Mouse (Mus musculus): ENCODE results near the gene Flt3l. TPM values are rescaled to one million over a fixed set of nuclear protein-coding genes. Genes with fewer than 3 reads are reported as not detected.

Flt3l gene
- 6.1 and 11.0 TPM in 2 replicates for polyA plus RNA-seq (2015; fragmentation: Nextera tagmentation; extraction: Ambion mirVana)

DNA sequence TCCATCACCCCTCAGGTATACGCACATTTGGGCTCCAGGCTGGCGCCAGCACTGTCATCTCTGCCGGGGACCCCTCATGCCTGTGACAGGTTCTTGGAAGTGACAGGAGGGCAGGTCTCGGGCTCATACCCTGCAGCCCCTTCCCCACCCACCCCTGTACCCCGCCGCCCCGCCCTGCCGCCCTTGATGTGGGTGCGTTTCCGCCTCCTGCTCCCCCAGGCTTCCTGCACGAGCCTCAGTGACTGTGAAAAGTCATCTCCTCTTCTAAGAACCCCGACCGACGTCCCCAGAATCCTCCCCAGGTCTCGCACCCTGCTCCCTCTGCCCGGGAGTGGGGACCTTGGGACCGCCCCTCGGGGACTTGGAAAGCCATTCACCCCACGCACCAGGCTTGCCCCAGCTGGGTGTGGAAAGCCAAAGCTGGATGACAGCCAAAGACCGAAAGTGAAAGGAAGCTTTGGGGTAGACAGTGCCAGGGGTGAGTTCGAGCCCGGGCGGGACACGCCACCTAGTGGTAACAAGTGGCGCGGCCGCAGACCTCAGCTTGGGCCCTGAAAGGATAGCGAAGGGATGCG, at the start of gene Flt3l, which contains the start of gene Gm45713:
Gene Flt3l, minus strand, starts transcription at position 440 of the 575 bp plus-strand sequence.
Gene Gm45713, minus strand, starts transcription at position 239 of the 575 bp plus-strand sequence.

DNA sequence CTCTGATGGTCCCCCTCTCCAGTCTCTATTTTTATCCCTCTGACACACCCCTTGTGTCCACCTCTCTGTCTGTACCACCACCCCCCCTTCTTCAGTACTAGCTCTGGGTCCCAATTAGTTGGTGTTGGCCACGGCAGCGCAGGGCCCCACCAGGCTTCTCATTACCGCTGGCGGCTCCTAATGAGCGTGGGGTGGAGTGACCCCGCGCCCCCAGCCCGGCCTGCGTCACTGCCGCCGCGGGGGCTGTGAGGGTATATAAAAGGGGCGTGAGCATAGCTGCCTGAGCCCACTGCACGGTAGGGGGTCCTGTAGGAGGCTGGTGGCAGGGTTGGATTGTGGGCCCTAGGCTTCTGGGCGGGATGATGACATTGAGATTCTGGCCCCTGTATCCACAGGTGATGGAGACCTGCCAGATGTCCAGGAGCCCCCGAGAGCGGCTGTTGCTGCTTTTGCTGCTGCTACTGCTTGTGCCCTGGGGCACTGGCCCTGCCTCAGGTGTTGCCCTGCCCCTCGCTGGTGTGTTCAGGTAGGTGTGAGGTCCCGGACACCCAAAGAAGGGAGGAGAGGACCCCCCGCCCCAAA, 44.8 kb upstream of the Flt3l start, which contains the start of gene Pth2:
Gene Pth2, plus strand, starts transcription at position 100 of the 582 bp plus-strand sequence.

DNA sequence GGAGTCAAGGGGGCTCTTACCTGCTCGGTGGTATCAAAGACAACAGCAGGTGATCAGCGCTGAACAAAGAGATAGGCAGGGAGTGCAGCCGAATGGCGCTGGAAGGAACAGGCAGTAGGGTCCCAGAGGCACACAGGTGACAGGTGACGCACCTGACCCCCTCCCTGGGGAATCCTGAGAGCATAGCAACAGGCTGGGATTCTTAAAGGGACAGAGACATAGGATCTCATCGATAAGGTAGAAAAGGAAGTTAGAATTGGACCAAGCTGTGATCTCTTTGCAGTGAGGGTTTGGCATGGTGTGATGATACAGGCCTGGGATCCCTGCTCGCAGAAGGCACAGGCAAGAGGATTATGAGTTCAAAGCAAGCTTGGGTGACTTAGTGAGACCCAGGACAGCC, 43.2 kb upstream of the Flt3l start, which contains the start of gene Gfy:
Gene Gfy, minus strand, starts transcription at position 101 of the 400 bp plus-strand sequence.

DNA sequence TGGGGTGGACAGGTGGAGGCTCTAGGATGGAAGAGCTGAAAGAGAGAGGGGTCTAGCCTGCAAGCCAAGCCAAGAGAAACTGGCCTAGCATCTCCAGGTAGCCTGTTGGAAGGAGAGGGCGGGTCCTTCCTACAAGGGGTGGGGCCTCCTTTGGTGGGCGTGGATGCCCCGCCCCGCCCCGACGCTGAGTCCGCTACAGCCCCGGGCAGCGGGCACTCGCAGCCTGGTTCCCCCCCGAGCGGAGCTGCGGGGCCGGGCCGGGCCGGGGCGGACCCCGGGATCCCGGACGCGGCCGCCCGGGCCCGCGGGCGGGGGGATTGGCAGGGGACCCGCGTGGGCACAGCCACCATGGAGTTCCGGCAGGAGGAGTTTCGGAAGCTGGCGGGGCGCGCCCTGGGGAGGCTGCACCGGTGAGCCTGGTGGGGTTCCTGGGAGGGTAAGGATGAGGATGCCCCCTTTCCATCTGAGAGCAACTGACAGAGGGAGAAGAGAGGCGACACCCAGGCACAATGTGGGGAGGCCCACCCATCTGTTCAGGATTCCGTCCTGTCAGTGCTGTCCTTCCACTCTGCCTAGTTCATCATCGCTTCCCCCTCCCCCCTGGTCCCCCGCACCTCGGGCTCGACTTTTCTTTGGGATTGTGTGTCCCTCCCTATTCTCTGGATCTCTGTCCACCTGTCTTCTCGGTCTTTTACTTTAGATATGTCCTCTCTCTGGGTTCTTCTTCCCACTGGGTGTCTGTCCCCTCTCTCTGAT, 27.7 kb upstream of the Flt3l start, which contains the start of gene Slc17a7:
Gene Slc17a7, plus strand, starts transcription at position 215 of the 756 bp plus-strand sequence.

DNA sequence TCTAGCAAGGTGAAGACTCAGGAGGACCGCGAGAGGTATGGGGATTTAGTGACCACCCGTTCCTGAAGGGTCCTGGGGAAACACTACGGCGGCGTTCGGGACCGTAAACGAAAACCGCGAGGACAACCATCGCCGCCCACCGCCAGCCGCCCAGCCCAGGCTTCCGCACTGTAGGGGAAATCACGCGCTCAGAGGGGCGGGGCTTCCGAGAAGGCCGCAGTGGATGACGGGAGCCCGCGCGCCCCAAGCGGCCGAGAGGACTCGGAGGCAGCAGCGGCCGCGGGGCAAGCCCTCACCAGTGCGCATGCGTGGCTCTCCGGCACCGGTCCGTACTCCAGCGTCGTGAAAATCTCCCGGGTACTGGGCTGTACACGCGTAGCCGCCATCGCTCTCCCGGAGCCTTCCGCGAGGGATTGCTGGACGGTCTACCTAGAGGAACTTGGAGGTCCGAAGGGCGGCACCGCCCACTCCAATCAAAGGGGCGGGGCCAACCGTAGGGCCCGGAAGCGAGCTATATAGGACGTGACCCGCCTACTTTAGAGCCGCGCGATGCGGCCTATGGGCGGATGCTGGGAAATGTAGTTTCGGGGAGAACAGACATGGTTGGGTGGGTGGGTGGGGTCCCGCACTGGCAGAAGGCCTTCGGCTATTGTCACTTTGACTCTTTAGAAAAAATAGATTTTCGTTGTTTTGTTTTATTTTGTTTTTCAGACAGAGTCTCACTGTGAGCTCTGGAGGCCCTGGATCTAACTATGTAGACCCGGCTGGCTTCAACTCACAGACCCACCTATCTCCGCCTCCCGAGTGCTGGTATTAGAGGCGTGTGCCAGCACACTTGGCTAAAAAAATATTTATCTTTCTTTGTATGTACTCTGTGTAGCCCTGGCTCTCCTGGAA, 18.1 kb upstream of the Flt3l start, which contains the start of the genes Pih1d1 and Aldh16a1:
Gene Pih1d1, plus strand, starts transcription at position 208 of the 897 bp plus-strand sequence.
Gene Aldh16a1, minus strand, starts transcription at position 489 of the 897 bp plus-strand sequence.

DNA sequence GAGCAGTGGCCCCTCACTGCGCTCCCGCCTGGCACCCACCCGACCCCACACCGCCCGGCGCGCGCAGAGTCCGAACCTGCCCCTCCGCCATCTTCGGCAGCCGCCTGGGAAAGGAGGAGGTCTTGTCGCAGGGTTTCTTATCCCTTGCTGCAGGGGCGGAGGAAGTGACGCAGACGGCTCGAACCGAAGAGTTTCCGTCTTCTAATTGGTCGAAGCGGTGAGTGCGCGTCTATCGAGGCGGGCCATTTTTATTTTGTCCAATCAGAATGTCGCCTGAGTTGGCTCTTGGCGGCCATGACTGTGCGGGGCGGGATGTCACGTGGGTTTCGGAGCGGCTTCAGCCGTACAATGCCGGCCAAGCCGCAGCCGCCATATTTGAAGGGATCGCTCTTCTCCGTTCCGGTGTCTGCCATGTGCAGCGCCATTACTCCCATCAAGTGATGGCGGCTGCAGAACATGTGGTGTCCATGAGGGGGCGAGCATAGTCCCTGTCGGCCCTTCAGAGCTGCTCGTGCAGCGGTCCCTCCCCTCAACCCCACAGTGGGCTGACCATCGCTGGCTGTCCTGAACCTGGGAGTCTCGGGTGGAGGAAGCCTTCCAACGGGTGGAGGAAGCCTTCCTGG, 7.5 kb downstream of the Flt3l start, which contains the start of gene Rpl13a:
Gene Rpl13a, minus strand, starts transcription at position 138 of the 623 bp plus-strand sequence.

DNA sequence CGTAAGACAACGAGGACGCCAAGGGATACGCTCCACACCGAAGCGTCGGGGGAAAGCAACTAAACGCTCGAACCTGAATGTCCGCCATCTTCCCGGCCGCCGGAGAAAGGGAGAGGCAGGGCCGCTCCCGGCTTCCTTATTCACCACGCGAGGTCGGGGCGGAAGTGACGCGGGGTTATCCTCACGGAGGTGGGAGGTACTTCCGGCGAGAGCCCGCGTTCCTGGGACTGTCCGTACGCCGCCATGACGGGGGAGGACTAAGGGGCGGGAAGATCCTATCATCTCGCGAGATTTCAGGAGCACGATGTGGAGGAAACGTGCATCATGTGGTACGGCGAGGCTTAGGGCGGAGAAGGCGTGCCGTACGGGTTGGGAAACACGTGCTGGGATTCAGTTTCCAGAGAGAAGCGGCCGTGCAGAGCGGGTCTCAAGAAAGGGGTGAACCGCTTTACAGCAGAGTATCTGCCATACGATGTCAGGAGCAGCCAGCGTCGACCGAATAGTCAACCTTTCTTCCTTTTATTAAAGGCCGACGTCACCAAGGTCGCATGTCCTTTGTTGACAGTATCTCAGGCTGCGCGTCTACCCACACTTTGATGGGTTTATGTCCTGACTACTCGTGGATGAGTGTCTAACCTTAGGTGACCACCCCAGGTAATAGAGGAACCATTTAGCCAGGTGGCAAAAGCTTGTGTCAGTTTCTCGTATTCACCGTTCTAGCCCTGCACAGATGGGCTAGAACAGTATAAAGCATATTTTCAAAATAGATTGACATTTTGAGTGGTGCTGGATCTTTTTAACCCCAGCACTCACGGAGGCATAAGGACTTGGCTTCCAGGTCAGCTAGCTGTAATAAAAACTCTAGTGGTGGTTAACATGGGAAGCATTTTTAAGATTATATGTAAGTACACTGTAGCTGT, 11.7 kb downstream of the Flt3l start, which contains the start of gene Rps11:
Gene Rps11, minus strand, starts transcription at position 216 of the 920 bp plus-strand sequence.

DNA sequence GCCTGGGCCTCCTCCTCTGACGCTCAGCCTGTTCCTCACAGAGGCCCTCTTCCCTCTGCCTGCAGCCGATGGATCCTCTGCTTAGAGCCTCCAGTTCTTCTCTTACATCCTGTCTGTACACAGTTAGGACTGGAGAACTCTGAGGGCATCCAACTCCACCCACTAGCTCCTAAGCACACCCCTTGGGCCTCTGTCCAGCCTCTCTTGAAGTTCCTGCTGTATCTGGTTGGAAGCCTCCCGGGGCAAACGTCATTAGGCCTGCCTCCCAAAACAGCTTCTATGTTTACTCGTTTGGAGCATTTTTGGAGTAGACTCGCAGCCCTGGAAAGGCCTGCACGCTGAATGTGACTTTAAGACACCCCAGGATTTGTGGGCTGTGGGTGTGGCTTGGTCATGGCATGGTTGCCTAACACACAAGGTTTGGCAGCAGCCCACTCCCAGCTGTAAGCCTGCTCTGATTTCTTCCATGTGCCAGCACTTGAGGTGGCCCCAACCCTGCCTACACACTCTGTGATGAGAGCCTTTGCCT, 32.5 kb downstream of the Flt3l start, which contains the start of gene Fcgrt:
Gene Fcgrt, minus strand, starts transcription at position 200 of the 529 bp plus-strand sequence.

DNA sequence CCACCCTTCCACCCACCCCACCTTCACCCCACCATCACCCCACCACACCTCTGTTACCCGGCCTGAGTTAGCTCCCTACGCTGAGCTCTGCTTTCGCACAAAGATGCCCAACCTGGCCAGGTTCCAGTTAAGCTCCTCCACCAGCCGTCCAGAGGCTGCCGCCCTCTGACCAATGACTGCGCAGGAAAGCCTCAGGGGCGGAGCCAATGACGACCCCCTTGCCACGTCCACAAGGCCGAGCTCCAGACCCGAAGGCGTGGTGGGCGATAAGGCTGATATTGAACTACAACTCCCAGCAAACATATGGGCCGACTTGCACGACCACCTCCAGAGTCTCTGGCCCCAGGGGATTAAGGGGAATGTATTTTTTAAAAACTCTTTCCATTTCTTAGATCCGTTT, 44.2 kb downstream of the Flt3l start, which contains the start of gene Rcn3:
Gene Rcn3, minus strand, starts transcription at position 174 of the 400 bp plus-strand sequence.

Small RNA genes lying within 50 kb of the gene (microRNA-seq; reads per million reads assigned to microRNA genes)
- gene Mir150 (ENCODE audit: borderline replicate concordance, insufficient number of aligned reads), result 86.9 reads per million, percentile 42 among the genes with 10 or more reads in this experiment
- 17.9 reads per million, percentile 24 among the genes with 10 or more reads in this experiment for gene Mir5121 (ENCODE audit: borderline replicate concordance, insufficient number of aligned reads)
- gene Mir7055 (ENCODE audit: borderline replicate concordance, insufficient number of aligned reads), result not detected

Other genes with a start within 250 kb of the Flt3l start
- gene Med25, start 243.7 kb downstream of the Flt3l start, polyA plus RNA-seq (2015; fragmentation: Nextera tagmentation; extraction: Ambion mirVana), result 65.4 and 92.8 TPM in 2 replicates
- gene Fuz, start 240.4 kb downstream of the Flt3l start, polyA plus RNA-seq (2015; fragmentation: Nextera tagmentation; extraction: Ambion mirVana), result 23.0 and 35.1 TPM in 2 replicates
- 49.4 and 50.6 TPM in 2 replicates for gene Ap2a1, start 206.9 kb downstream of the Flt3l start, polyA plus RNA-seq (2015; fragmentation: Nextera tagmentation; extraction: Ambion mirVana)
- 0.17 and 0.46 TPM in 2 replicates for gene Tsks, start 193.2 kb downstream of the Flt3l start, polyA plus RNA-seq (2015; fragmentation: Nextera tagmentation; extraction: Ambion mirVana)
- gene Cpt1c, start 161.6 kb downstream of the Flt3l start, polyA plus RNA-seq (2015; fragmentation: Nextera tagmentation; extraction: Ambion mirVana), result 23.0 and 24.9 TPM in 2 replicates
- gene Prmt1, start 149.9 kb downstream of the Flt3l start, polyA plus RNA-seq (2015; fragmentation: Nextera tagmentation; extraction: Ambion mirVana), result 247 and 271 TPM in 2 replicates
- gene Irf3, start 138.8 kb downstream of the Flt3l start, polyA plus RNA-seq (2015; fragmentation: Nextera tagmentation; extraction: Ambion mirVana), result 56.9 and 79.7 TPM in 2 replicates
- gene Bcl2l12, start 137.7 kb downstream of the Flt3l start, polyA plus RNA-seq (2015; fragmentation: Nextera tagmentation; extraction: Ambion mirVana), result 16.6 and 25.4 TPM in 2 replicates
- gene Scaf1, start 120.1 kb downstream of the Flt3l start, polyA plus RNA-seq (2015; fragmentation: Nextera tagmentation; extraction: Ambion mirVana), result 25.1 and 26.8 TPM in 2 replicates
- gene Rras, start 118.5 kb downstream of the Flt3l start, polyA plus RNA-seq (2015; fragmentation: Nextera tagmentation; extraction: Ambion mirVana), result 69.9 and 80.5 TPM in 2 replicates
- gene Prr12, start 83.6 kb downstream of the Flt3l start, polyA plus RNA-seq (2015; fragmentation: Nextera tagmentation; extraction: Ambion mirVana), result 4.1 and 6.1 TPM in 2 replicates
- gene Nosip, start 74.0 kb downstream of the Flt3l start, polyA plus RNA-seq (2015; fragmentation: Nextera tagmentation; extraction: Ambion mirVana), result 72.0 and 75.6 TPM in 2 replicates
- 21.2 and 23.8 TPM in 2 replicates for gene Prrg2, start 73.8 kb downstream of the Flt3l start, polyA plus RNA-seq (2015; fragmentation: Nextera tagmentation; extraction: Ambion mirVana)
- gene Rcn3, start 44.2 kb downstream of the Flt3l start, polyA plus RNA-seq (2015; fragmentation: Nextera tagmentation; extraction: Ambion mirVana), result 173 and 202 TPM in 2 replicates
- gene Fcgrt, start 32.6 kb downstream of the Flt3l start, polyA plus RNA-seq (2015; fragmentation: Nextera tagmentation; extraction: Ambion mirVana), result 193 and 264 TPM in 2 replicates
- gene Rps11, start 12.0 kb downstream of the Flt3l start, polyA plus RNA-seq (2015; fragmentation: Nextera tagmentation; extraction: Ambion mirVana), result 1,100 and 1,135 TPM in 2 replicates
- gene Rpl13a, start 7.7 kb downstream of the Flt3l start, polyA plus RNA-seq (2015; fragmentation: Nextera tagmentation; extraction: Ambion mirVana), result 1,896 and 3,552 TPM in 2 replicates
- 1.4 and 2.1 TPM in 2 replicates for gene Gm45713, start 201 bp downstream of the Flt3l start, polyA plus RNA-seq (2015; fragmentation: Nextera tagmentation; extraction: Ambion mirVana)
- 67.2 and 75.8 TPM in 2 replicates for gene Pih1d1, start 17.9 kb upstream of the Flt3l start, polyA plus RNA-seq (2015; fragmentation: Nextera tagmentation; extraction: Ambion mirVana)
- gene Aldh16a1, start 18.2 kb upstream of the Flt3l start, polyA plus RNA-seq (2015; fragmentation: Nextera tagmentation; extraction: Ambion mirVana), result 25.3 and 34.0 TPM in 2 replicates
- gene Slc17a7, start 27.5 kb upstream of the Flt3l start, polyA plus RNA-seq (2015; fragmentation: Nextera tagmentation; extraction: Ambion mirVana), result 0.11 and 0.16 TPM in 2 replicates
- not detected in 2 replicates for gene Gfy, start 43.1 kb upstream of the Flt3l start, polyA plus RNA-seq (2015; fragmentation: Nextera tagmentation; extraction: Ambion mirVana)
- gene Pth2, start 44.6 kb upstream of the Flt3l start, polyA plus RNA-seq (2015; fragmentation: Nextera tagmentation; extraction: Ambion mirVana), result not detected in 2 replicates
- gene Ccdc155, start 68.5 kb upstream of the Flt3l start, polyA plus RNA-seq (2015; fragmentation: Nextera tagmentation; extraction: Ambion mirVana), result 0.30 and 0.47 TPM in 2 replicates
- 1.6 and 1.8 TPM in 2 replicates for gene Dkkl1, start 75.7 kb upstream of the Flt3l start, polyA plus RNA-seq (2015; fragmentation: Nextera tagmentation; extraction: Ambion mirVana)
- gene Tead2, start 79.3 kb upstream of the Flt3l start, polyA plus RNA-seq (2015; fragmentation: Nextera tagmentation; extraction: Ambion mirVana), result 28.7 and 32.9 TPM in 2 replicates
- 3.9 and 5.3 TPM in 2 replicates for gene Cd37, start 102.7 kb upstream of the Flt3l start, polyA plus RNA-seq (2015; fragmentation: Nextera tagmentation; extraction: Ambion mirVana)
- gene Slc6a16, start 104.7 kb upstream of the Flt3l start, polyA plus RNA-seq (2015; fragmentation: Nextera tagmentation; extraction: Ambion mirVana), result 0.08 TPM in 1 of 2 replicates, not detected in the other
- gene Slc6a21, start 141.1 kb upstream of the Flt3l start, polyA plus RNA-seq (2015; fragmentation: Nextera tagmentation; extraction: Ambion mirVana), result not detected in 2 replicates
- 12.4 and 14.0 TPM in 2 replicates for gene Trpm4, start 197.3 kb upstream of the Flt3l start, polyA plus RNA-seq (2015; fragmentation: Nextera tagmentation; extraction: Ambion mirVana)
- 0.54 and 1.4 TPM in 2 replicates for gene Hrc, start 198.9 kb upstream of the Flt3l start, polyA plus RNA-seq (2015; fragmentation: Nextera tagmentation; extraction: Ambion mirVana)
- 2.6 and 3.3 TPM in 2 replicates for gene Ppfia3, start 230.6 kb upstream of the Flt3l start, polyA plus RNA-seq (2015; fragmentation: Nextera tagmentation; extraction: Ambion mirVana)
- 3.1 and 3.2 TPM in 2 replicates for gene Lin7b, start 234.2 kb upstream of the Flt3l start, polyA plus RNA-seq (2015; fragmentation: Nextera tagmentation; extraction: Ambion mirVana)